Mouse (Mus musculus) E14TG2a.4 (cell line): ENCODE data around the gene Arfip1.

Source experiments
- CTCF ChIP-seq: conservative IDR thresholded peaks from 2 replicates; pipeline ENCODE4 v1.5.1; 2014; ENCODE audit warnings: low read length
- POU5F1 ChIP-seq: IDR thresholded peaks from 2 replicates; pipeline ENCODE4 v1.6.1; 2014; ENCODE audit warnings: low read length, borderline replicate concordance

GRCm38 (mm10) chr3:84472955-84473354 lies 109.5 kb downstream of the Arfip1 start:
- TF ChIP-seq CTCF (no peak), POU5F1 (no peak)
